Mouse (Mus musculus) hindbrain, embryonic 11.5 days (tissue): ENCODE data around the gene Hoxb3. TPM values are rescaled to one million over a fixed set of nuclear protein-coding genes. Genes with fewer than 3 reads are reported as not detected.

Source experiments
- ATAC-seq: fragments of 200-750 bp; cut with Nextera tagmentation; 2 replicates; pipeline ENCODE4 v1.8.0; 2017; ENCODE audit warnings: mild to moderate bottlenecking, moderate TSS enrichment, moderate library complexity; ENCODE audit not compliant: low FRiP score
- DNase-seq: peaks from one replicate; pipeline ENCODE4 v3.0.0-alpha.2; 2015; ENCODE audit warnings: low spot score
- H3K27ac ChIP-seq: fragments of 300-500 bp; sonication (generic); 2 replicates; pipeline ENCODE4 v1.5.1; 2014; ENCODE audit warnings: mild to moderate bottlenecking, low read depth, low read length
- H3K27me3 ChIP-seq: fragments of 300-500 bp; sonication (generic); 2 replicates; pipeline ENCODE4 v1.6.1; 2014; ENCODE audit warnings: mild to moderate bottlenecking, low read length, moderate library complexity, mixed read lengths; ENCODE audit not compliant: control insufficient read depth, insufficient read depth
- H3K36me3 ChIP-seq: fragments of 300-500 bp; sonication (generic); 2 replicates; pipeline ENCODE4 v1.6.1; 2014; ENCODE audit warnings: mild to moderate bottlenecking, low read length, moderate library complexity, mixed read lengths; ENCODE audit not compliant: control insufficient read depth, insufficient read depth
- H3K4me1 ChIP-seq: fragments of 300-500 bp; sonication (generic); replicated peaks from 2 replicates; pipeline ENCODE4 v1.6.1; 2014; ENCODE audit warnings: low read length, mixed read lengths; ENCODE audit not compliant: control insufficient read depth, insufficient read depth
- H3K4me2 ChIP-seq: fragments of 300-500 bp; sonication (generic); replicated peaks from 2 replicates; pipeline ENCODE4 v1.6.1; 2014; ENCODE audit warnings: mild to moderate bottlenecking, low read depth, low read length
- H3K4me3 ChIP-seq: fragments of 300-500 bp; sonication (generic); 2 replicates; pipeline ENCODE4 v1.5.1; 2014; ENCODE audit warnings: low read depth, low read length
- H3K9ac ChIP-seq: fragments of 300-500 bp; sonication (generic); 2 replicates; pipeline ENCODE4 v1.6.1; 2014; ENCODE audit warnings: low read depth, low read length
- H3K9me3 ChIP-seq: fragments of 300-500 bp; sonication (generic); 2 replicates; pipeline ENCODE4 v1.6.1; 2016; ENCODE audit warnings: low read length; ENCODE audit not compliant: control insufficient read depth
- WGBS: fragments of 180-500 bp; shearing (Covaris S2); extraction: QIAGEN DNeasy Blood & Tissue Kit; methylation state at CpG from one replicate; pipeline ENCODE4 v1.1.7; 2014; 5-methylcytosine and 5-hydroxymethylcytosine counted together
- polyA plus RNA-seq: library from polyadenylated mRNA; unstranded; fragments of >200 nt; fragmentation: Nextera tagmentation; extraction: Ambion mirVana; gene quantifications from 2 replicates; pipeline ENCODE4 v1.2.1, GENCODE M21; 2014

Hoxb3 gene
- polyA plus RNA-seq, 1 experiment from 2014 or later = 13.1 TPM

DNA sequence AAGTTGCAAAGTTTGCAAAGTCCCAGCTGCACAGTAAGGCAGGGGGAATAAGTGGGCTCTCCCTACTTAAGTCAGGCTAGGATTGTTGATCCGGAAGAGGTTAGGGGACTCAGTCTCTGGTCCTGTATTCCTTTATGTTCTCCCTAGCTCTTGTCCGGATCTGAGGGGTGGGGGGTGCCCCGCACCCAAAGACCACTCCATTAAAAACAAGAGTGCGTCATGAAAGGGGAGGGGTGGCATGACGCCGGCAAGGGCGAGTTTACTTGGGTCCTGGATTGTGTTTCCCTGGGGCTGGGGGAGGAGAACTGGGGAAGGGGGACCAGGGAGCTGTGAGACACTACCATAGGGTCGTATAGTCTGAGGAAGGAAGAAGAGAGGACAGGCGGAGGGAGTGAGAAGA, 23.3 kb upstream of the Hoxb3 start:
- Histone ChIP-seq H3K9ac (peak overlapping the region; percentile 44; the same call in 1 of the 2 replicates), H3K27me3 (peaks cover 95% of the 10 kb centered on the region), H3K4me2 (no peak overlapping the region; the same call in 1 of the 2 replicates), H3K9me3 (no peaks in the 10 kb centered on the region), H3K4me1 (no peaks in the 10 kb centered on the region), H3K4me3 (peak overlapping the region; percentile 33), H3K27ac (no peak overlapping the region), H3K36me3 (no peaks in the 10 kb centered on the region)
- WGBS = 0% methylated on average over 9 of the region's 9 CpGs
- no peak for ATAC-seq
- DNase-seq = no peak

DNA sequence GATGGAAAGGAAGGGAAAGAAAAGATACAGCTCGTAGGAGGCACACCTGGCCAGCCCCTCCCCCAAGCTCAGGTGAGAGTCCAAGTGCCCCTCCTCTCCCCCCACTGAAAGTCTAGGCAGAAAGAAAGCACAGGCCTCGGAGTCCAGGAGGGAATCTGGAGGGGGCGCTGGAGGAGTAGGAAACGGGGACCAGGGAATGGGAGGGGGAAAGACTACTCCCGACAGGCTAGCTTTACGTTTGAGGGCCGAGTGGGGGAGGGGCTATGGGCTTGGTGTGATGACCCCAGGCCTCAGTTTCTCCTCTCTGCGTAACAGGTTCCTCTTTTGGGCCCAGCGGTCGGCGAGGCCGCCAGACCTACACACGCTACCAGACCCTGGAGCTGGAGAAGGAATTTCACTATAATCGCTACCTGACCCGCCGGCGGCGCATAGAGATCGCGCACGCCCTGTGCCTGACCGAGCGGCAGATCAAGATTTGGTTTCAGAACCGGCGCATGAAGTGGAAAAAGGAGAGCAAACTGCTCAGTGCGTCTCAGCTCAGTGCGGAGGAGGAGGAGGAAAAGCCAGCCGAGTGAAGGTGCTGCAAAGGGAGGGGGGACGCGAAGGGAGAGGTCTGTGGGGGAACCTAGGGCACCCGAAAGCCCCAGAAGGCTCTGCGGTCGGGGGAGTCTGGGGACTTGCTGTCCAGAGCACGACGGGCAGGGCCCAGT, 22.6 kb upstream of the Hoxb3 start:
- Histone ChIP-seq H3K27me3 (peaks cover 95% of the 10 kb centered on the region), H3K4me3 (peak overlapping the region; percentile 33), H3K9ac (peak overlapping the region; percentile 32; the same call in 1 of the 2 replicates), H3K4me2 (peak overlapping the region; percentile 28), H3K9me3 (no peaks in the 10 kb centered on the region), H3K27ac (peak overlapping the region; percentile 42; the same call in 1 of the 2 replicates), H3K4me1 (no peaks in the 10 kb centered on the region), H3K36me3 (no peaks in the 10 kb centered on the region)
- ATAC-seq = no peak
- WGBS = under 1% methylated on average over 35 of the region's 35 CpGs
- no peak for DNase-seq

DNA sequence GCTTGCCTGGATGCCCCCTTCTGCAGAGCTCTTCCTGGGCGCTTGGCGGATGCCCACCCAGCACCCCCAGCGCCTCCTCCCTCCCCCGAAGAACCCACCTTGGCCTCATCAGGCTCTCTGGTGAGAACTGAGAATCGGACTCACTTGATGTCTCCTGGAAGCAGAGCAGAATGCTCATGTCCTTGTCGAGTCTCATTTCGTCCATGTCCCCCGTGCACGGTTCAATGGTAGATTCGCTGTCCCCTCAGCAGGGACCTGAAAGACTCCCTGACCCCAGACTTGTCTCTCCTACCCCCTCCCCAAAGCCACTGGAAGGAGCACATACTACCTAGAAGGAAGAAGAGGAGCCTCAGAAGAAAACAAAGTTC, 22.1 kb upstream of the Hoxb3 start:
- Histone ChIP-seq H3K36me3 (no peaks in the 10 kb centered on the region), H3K27me3 (peaks cover 95% of the 10 kb centered on the region), H3K9ac (peak overlapping the region; percentile 32; the same call in 1 of the 2 replicates), H3K4me1 (no peaks in the 10 kb centered on the region), H3K4me2 (peak overlapping the region; percentile 28), H3K9me3 (no peaks in the 10 kb centered on the region), H3K27ac (0 out of 2 replicates have a peak overlapping the region, but pooled peaks have one; percentile 42), H3K4me3 (peak overlapping the region; percentile 33)
- 3% methylated on average over 8 of the region's 10 CpGs for WGBS
- ATAC-seq = no peak
- no peak for DNase-seq

DNA sequence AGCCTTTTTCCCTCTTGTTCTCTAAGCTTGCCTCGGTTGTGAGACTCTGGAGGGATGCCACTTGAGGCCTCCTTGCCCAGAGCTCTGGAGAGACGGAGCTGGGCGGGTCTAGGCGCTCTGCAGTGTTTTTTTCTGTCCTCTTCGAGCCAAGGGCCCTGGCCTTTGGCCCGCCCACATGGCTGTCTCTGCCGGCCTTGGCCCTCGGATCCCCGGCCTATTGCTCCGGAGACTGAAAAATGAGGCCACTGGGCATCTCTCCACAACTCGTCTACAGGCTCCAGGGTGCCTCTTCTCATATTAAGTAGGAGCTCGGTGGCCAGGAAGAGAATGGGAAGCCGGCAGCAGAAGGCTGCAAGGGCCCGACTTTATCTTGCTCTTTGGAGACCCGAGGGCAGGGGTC, 21.3 kb upstream of the Hoxb3 start:
- DNase-seq (no peak), ATAC-seq (no peak)
- peak overlapping the region; percentile 50 for H3K9ac ChIP-seq
- no peaks in the 10 kb centered on the region for H3K36me3 ChIP-seq
- under 1% methylated on average over 15 of the region's 15 CpGs for WGBS
- H3K4me2 ChIP-seq = peak overlapping the region; percentile 31
- H3K4me3 ChIP-seq = peak overlapping the region; percentile 25
- H3K27me3 ChIP-seq = peaks cover 95% of the 10 kb centered on the region
- H3K9me3 ChIP-seq = no peaks in the 10 kb centered on the region
- peak overlapping the region; percentile 47; the same call in 1 of the 2 replicates for H3K27ac ChIP-seq
- no peaks in the 10 kb centered on the region for H3K4me1 ChIP-seq

DNA sequence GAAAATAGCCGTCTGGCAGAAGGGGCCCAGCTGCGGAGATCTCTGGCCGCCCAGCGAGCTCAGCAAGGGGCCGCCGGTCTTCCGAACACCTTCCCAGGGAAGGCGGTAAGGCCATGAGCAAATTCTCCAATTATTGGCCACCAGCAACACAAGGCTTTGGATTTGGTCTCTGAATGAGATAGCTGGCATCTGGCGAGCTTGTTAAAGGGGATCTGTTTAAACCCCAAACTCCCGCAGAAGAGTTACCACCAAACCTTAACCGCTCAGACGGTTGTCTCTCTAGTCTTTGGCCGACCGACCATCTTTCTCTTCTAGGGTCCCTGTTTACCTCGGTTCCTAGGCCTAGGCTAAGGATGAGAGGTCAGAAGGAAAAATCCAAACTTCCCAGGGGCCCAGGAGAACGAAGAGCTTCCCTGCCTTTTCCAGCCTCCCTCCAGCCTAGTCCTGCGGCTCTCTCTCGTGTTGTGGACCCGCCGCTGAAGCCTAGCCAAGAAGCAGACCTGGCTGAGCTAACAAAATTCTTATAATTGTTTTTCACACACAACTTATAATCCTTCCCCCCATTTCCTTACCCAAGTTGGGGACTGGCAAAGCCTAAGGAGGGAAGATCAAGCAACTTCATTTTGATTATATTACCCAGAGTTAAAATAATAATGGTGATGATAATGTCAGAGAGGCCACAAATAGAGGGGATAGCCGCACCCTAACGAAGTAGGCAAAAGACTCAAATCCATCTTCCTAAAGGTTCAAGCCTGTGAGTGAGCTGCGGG, 20.6 kb upstream of the Hoxb3 start:
- DNase-seq = no peak
- no peak for ATAC-seq
- H3K9ac ChIP-seq = peak overlapping the region; percentile 50
- H3K36me3 ChIP-seq = no peaks in the 10 kb centered on the region
- H3K4me1 ChIP-seq = no peaks in the 10 kb centered on the region
- H3K4me2 ChIP-seq = peak overlapping the region; percentile 31
- WGBS = 2% methylated on average over 23 of the region's 23 CpGs
- peaks cover 94% of the 10 kb centered on the region for H3K27me3 ChIP-seq
- peak overlapping the region; percentile 42 for H3K27ac ChIP-seq
- no peaks in the 10 kb centered on the region for H3K9me3 ChIP-seq
- H3K4me3 ChIP-seq = peak overlapping the region; percentile 25

DNA sequence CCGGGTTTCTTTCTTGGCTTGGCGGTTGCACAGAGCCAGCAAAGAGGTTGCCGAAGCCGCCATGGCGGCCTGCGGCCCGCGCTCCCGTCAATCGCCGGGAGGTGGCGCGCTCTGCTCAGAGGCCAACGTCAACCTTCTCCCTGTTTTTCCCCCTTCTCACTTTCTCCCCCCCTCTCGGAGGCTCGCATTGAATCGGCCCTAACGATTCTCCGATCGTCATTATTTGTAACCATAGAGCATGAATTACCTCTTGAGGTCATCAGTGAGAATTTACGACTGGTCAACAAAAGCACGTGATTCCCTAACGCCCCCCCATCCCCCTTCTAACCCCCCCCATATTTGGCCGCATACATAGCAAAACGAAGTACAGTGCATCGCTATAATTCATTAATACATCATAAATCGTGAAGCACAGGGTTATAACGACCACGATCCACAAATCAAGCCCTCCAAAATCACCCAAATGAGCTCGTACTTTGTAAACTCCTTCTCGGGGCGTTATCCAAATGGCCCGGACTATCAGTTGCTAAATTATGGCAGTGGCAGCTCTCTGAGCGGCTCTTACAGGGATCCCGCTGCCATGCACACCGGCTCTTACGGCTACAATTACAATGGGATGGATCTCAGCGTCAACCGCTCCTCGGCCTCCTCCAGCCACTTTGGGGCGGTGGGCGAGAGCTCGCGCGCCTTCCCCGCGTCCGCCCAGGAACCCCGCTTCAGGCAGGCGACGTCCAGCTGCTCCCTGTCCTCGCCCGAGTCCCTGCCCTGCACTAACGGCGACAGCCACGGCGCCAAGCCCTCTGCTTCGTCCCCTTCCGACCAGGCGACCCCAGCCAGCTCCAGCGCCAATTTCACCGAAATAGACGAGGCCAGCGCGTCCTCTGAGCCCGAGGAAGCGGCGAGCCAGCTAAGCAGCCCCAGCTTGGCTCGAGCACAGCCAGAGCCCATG, 19.7 kb upstream of the Hoxb3 start, which contains the start of gene Hoxb5:
Gene Hoxb5 (plus strand): TSS at position 186 of the 949 bp plus-strand sequence.
- H3K27me3 ChIP-seq = peaks cover 94% of the 10 kb centered on the region
- H3K4me1 ChIP-seq = no peaks in the 10 kb centered on the region
- no peaks in the 10 kb centered on the region for H3K9me3 ChIP-seq
- H3K4me3 ChIP-seq = peak within 1 kb of the TSS; percentile 48
- DNase-seq (peak; percentile 91), ATAC-seq (peak; percentile 75)
- H3K9ac ChIP-seq = peak within 1 kb of the TSS; percentile 54
- 1% methylated on average over 69 of the region's 69 CpGs for WGBS
- no peaks in the 10 kb centered on the region for H3K36me3 ChIP-seq
- peak within 1 kb of the TSS; percentile 84 for H3K27ac ChIP-seq
- H3K4me2 ChIP-seq = peak within 1 kb of the TSS; percentile 38

DNA sequence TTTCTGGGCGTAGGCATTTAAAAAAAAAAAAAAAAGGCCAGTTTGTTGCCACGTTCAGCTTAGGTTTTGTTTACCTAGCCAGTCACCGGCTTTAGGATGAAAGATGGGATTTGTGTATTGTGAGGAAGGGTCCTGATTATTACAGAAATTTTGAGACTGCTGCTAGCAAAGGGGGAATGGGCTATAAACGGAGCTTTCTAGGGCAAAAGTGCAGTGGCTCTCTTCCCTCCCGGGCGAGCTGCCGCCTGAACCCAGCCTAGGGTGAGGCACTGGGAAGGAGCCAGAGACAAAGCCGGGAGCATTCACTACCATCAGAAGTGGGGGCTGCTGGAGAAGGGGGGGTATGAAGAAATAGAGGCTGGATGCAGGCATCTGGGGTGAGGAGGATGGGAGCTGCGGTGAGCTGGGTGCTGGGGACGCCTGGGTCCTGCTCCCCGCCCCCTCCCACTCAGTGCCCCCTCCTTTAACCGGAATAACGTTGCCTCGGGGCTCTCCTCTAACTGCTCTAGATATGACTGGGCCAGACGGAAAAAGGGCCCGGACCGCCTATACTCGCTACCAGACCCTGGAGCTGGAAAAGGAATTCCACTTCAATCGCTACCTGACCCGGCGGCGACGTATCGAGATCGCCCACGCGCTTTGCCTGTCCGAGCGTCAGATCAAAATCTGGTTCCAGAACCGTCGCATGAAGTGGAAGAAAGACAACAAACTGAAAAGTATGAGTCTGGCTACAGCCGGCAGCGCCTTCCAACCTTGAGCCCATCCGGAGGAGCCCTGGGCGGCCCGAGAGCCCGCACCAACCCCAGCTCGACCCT, 18.5 kb upstream of the Hoxb3 start:
- peaks cover 96% of the 10 kb centered on the region for H3K27me3 ChIP-seq
- H3K4me3 ChIP-seq = peak overlapping the region; percentile 48
- no peak for DNase-seq
- H3K27ac ChIP-seq = peak overlapping the region; percentile 84
- WGBS = under 1% methylated on average over 38 of the region's 38 CpGs
- ATAC-seq = no peak
- peak overlapping the region; percentile 37 for H3K4me2 ChIP-seq
- no peaks in the 10 kb centered on the region for H3K4me1 ChIP-seq
- no peaks in the 10 kb centered on the region for H3K9me3 ChIP-seq
- H3K36me3 ChIP-seq = no peaks in the 10 kb centered on the region
- peak overlapping the region; percentile 54 for H3K9ac ChIP-seq
